Mouse (Mus musculus) liver, adult 2 months (tissue): ENCODE measurements at regions not wholly inside any gene's neighbourhood (a gene's known extent, or its start where the extent isn't known, plus 50 kb on each side); places are given as distances from the start of the nearest gene placed in this dataset.

Experiments used
- CTCF ChIP-seq: fragments of 200-500 bp; IDR thresholded peaks from 2 replicates; pipeline ENCODE4 v1.5.1; 2011; ENCODE audit warnings: low read depth, low read length, control low read depth
- POLR2A ChIP-seq: fragments of 200-500 bp; IDR thresholded peaks from 2 replicates; pipeline ENCODE4 v1.6.1; 2011; ENCODE audit warnings: low read length, control low read depth; ENCODE audit not compliant: insufficient read depth; ENCODE audit errors: extremely low read depth

GRCm38 (mm10) chr14:24890856-24891255 is 403.9 kb downstream of the Rps24 start:
- TF ChIP-seq POLR2A (no peak), CTCF (no peak)
